Mouse (Mus musculus): ENCODE data around the gene Nav2.

Nav2 gene

DNA sequence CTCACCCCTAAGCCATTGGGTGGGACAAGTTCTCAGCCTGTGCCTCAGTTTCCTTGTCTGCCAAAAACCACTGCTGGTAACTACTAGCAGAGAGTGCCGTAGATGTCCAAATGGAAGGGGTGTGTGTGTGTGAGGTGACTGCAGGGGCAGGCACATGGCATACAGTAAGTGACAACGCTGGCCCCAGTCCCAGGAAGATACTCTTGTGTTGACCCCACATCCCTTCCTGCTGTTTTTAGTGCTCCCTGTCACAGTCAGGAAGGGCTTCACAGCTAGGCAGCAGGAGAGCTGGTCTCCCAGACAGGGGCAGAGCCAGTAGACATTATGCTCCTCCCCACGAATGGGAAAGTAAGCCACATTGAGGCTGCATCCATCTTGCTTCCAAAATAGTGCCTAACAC, 264.4 kb downstream of the Nav2 start:
- no peak for DNase-seq

DNA sequence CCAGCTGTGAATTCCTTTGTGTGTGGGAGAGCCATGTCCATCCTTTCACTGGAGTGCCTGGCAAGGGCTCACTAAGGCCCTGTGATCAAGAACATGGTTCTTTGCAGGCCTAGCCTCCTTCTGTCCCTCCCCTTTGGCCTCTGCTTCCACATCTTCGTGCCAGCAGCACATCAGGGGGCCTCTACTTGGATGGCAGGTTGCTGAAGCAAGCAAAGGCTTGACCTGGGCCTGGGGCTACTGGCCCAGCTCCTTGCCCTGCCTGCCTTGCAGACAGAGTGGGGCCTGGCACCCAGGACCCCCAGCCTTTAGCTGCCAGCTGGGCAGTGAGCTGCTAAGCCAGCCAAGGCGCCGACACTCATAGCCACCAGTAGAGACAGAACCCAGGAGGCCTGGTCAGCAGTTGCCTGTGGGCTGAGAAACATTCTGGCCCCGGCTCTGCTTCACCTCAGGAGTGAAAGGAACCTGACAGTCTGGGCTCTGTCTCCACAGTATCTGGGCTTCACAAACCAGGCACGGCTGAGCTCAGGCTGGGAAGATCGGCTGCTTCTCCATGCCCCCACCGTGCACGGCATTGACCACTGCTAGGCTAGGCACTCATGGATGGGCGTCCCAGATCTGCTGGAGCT, 267.4 kb downstream of the Nav2 start:
- DNase-seq, result no peak

DNA sequence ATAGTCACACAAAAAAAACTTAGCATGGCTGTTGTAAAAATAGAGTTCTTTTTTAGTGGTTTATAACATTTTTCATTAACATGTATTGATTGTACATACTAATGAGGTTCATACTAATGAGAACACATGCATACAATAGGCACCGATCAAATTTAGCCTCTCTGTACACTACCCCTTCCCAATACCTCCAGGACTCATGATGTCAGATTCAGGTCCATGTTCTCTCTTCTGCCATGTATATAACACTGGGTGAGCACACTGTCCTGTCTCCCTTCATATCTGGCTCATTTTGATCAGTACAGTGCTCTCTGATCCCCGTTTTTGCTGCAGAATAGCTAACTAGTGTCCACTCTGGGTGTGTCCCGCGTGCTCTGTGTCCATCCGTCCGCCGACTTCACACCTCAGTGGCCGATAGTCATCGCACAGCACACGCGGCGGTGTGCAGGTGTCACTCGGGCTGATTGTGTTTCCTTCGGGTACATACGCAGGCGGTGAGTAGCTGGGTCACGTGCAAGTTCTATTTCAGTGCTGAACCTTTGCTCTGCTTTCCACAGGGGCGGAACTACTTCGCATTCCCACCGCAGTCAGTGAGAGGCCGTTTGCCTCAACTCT, 268.2 kb downstream of the Nav2 start:
- no peak for DNase-seq

DNA sequence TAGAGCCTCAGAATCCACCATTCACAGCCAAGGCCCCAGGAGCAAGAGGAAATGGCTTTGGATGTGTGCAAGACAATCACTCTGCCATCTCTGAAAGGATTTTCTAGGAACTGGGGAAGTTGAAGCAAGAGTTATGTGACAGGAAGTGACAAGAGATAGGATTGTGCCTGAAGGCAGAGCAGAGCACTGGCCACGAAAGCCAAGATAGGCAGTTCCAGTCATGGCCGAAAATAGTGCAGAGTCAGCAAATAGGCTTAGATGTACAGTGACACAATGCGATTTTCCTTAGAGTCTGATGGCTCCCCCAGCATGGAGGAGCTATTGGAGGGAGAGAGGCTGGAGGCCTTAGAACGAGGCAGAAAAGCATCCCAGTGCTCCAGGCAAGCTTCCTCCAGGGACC, 269.7 kb downstream of the Nav2 start:
- no peak for DNase-seq

DNA sequence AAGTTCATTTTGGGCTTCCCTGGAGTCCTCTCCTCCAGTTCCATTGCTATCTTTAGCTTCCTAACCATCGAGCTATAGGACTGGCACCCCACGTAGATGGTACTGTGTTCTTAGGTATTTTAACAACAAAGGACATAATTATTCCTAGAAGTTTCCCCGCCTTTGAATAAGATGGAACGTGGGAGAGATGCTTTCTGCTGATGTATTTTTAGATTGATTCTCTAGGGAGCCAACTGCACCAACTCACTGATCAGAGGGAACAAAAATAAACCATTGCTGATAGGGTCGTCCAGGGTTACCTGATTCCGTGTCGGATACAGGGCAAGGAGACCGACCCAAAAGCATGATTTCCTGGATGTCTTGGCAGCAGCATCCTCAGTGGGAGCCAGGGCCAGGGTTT, 272.5 kb downstream of the Nav2 start:
- DNase-seq, result no peak

DNA sequence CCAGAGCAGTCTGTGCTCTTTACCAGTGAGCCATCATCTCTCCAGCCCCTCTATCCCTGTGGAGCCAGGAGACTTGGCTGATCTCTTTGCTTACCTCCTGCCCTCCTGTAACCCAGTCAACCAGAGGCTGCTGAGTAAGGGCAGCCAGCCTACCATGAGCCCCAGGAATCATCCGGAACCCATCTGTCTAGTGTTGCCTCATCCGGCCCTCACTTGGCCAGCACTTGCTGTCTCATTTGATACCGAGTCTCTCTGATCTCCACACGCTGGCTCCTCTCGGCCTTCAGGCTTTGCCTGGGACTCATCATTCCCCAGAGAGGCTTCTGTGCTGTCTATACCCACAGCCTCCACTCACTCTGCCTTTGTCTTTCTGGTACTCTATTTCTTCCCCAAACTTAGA, 273.9 kb downstream of the Nav2 start:
- no peak for DNase-seq

DNA sequence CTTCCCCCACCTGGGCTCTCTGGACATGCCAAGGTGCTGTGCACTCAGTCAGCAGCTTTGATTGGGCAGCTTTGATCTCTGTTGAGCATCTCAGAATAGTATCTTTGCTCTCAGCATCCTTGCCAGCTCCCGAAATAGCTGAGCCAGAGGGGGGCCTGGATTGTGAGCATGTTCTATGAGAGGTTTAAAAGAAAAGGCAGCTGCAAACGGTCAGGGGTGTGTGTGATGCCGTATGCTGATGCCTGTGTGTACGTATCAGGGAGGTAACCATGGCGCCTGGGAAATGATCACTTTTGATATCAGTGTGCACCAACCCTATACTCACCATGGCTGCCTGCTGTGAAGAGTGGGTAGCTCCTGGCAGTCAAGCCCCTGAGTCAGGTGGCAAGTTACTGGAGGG, 275.2 kb downstream of the Nav2 start:
- no peak for DNase-seq

DNA sequence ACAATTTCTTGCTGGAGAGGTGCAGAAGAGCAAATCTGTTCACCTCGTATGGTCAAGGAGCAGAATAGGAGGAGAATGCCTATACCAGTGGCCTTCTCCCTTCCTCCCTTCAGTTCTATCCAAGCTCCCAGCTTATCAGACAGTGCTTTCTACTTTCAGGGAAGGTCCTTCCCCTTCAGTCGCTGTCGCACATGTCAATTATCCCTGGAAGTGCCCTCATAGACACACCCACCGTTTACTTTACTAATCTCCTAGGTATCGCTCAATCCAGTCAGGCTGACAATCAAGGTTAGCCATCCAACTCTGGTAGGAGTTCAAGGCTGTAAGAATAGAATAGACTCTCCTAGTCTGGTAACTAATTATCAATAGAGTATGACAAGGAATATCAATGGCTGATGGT, 277.5 kb downstream of the Nav2 start:
- no peak for DNase-seq

DNA sequence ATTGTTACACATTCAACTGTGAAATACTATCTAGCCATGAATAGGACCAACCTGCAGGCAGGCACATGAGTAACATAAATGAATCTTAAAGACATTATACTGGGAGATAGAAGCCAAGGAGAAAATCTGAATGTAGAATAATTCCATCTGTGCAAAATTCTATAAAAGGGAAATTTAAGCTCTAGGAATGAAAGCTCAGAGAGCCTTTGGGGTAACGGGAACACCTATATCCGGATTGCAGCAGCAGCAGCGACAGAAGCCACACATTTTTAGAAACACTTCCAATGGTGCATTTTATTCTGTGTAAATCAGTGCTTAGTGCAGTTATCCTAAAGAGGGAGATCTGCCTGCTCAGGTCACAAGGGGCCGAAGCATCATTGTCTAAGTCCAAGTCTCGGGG, 280.8 kb downstream of the Nav2 start:
- no peak for DNase-seq

DNA sequence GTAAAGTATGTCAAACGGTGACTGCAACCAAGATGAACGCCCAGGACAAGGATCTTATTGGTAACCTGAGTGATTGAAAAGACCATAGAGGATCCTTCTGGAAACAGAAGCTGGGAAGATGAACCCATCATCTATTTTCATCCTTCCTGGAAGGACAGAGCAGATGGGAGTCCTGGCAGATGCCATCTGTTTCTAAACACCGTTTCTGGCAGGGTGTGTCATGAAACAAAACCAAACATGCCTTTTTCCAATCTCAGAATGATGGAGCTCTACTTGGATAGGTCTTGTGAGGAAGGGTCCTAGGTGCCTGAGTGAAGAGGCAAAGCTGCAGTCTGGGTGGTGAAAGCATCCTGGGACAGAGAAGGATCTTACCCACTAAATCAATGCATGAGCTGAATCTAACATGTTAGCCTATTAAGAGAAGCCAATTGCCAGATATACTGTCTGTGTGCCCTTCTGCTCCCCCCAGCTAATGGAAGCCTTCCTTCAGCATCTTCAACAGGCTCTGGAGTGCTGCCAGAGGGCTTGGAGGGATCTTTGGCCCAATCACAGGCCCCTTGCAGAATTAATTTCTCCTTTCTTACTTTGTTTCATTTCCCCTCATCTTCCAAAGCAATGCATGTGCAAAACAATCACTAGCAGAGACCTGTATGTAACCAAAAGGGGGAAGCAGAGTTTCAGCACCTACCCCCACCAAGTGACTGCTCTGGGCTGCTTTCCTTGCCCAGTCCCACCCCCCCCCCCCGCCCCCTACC, 281.9 kb downstream of the Nav2 start:
- no peak for DNase-seq

DNA sequence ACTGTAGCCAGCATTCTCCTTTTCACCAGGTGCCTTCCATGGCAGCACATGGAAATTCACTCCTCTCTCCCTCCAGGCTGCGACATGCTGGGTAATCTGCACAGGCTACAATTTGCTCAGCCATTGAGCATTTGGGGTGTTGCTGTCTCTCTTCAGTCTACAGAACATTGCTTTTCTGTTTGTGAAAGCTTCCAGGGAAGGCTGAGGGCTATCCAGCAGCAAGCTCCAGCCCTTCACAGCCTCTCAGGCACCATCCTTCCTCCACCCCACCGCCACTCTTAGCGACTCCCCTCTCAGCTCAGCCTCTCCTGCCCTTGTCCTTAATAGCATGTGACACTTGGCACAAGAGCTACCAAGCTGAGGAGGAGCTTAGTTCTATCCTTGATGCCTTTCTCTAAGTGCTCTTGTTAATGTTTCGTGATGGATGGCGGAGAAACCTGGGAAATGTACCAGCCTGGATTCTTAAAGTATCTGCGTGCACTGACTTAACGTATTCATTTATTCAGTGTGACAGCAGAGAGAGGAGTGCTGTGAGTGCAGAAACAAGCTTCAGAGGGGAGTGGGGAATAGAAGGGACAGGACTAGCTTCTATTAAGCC, 282.7 kb downstream of the Nav2 start:
- DNase-seq, result no peak

DNA sequence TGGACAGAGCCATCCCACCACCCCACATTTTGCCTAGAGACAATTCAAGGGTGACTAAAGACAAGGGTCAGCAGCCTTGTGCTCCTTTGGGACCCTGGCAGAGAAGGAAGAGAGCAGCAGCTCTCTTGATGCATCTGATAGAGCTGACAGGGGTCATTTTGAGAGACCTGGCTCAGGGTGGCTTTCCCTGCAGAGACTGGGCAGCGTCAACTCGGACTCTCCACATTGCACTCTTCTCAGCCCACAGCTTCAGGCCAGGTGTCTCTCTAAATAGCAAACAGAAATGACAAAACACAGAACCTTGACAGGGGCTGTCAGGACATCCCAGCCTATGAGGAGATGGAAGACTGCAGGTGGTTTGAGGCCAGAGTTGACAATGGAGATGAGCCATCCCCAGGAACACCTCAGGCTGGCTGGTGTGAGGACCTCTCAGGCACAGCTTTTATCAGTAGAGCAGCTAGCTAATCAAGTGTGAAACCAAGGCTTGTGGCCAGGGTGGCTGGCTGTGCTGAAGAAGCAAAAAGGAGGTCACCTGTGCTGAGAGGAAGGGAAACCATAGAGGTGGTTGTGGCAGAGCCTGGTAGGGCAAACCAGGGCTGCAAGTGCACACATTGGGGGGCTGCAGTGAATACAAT, 283.7 kb downstream of the Nav2 start:
- DNase-seq, result no peak

DNA sequence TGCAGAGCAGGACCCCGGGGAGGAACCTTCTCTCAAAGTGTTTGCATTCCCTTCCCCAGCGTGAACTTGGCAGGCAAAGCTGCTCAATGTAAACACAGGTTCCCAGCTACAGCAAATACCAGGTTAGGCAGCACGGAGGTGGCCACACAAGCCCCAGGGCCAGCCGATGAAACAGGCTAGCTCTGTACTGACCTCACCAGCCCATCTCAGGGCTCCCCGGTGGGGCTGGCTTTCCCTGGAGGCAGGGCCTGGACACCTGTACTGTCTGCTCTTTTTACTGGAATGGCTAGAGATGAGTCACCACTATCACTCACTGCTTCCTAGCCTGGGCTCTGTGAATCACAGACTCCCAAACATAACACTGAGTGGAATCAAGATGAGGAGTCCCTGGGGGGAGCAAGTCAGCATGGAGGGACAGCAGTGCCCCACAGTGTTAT, 287.2 kb downstream of the Nav2 start:
- no peak for DNase-seq

DNA sequence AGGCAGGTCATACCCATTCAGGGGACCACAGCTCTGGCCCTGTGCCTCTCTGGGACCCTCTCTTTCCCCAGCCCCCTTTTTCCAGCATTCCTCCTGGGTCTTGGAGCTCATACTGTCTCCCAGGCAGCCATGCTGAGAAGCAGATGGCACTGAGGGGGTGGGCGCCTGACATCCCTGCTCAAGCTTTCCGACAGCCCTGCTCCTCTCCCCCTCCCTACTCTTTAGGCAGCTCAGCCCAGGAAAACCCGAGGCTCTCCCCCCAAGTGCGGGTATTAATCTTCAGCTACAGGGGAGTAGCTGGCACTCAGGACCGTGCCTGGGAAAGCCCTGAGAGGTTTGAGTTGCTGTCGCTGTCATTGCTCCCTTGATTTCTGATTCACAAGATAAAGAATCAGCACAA, 290.9 kb downstream of the Nav2 start:
- no peak for DNase-seq

DNA sequence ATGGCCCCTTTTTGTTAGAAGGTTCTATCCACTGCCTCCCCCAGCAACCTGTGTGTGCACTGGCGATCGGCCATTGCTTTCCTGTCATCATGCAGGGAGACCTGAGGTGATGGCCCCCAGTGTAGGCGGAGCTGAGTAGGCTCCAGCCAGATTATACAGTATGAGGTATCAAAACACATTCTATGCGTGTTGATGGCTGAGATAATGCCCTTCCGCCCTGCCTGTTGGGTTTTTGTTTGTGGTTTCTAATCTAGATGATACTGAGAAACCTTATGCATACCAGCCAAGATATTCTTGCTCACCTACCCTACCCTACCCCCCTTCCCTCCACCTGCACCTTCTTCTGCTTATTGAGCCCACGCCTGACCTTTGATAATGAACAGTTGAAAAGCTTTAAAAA, 291.8 kb downstream of the Nav2 start:
- DNase-seq, result no peak

DNA sequence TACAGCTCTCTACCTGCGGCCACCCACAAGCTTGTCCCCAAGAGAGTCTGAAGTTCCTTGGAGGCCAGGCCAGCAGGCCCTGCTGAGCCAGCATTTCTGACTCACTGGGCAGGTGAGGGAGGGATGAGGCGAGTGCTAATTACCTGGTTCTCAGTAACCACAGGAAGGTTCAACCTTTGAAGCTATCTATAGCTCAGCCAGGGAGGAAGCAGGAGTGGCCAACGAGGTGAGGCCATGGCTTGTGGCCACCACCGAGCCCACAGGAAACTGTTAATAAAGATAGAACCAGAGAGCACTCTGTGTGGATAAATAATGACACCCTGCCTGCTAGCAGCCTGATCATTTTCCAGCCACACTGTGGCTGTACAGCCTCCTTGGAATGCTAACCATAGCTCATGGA, 294.5 kb downstream of the Nav2 start:
- no peak for DNase-seq

DNA sequence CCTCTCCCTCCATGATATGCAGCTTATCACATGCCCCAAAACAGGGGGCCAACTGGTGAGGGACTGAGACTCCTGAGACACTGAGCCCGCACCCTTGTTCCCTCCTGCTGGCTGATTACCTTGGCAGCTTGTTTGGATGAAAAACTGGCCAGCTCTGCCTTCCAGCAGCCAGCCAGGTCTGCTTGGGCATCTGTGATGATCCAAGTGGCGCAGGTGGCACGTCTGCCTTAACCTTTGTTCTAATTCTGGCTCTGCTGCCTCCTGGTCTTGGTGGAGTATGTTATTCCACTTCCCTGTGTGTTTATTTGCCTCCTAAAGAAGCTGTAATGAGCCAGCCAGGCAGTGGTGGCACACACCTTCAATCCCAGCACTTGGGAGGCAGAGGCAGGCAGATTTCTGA, 296.3 kb downstream of the Nav2 start:
- no peak for DNase-seq

DNA sequence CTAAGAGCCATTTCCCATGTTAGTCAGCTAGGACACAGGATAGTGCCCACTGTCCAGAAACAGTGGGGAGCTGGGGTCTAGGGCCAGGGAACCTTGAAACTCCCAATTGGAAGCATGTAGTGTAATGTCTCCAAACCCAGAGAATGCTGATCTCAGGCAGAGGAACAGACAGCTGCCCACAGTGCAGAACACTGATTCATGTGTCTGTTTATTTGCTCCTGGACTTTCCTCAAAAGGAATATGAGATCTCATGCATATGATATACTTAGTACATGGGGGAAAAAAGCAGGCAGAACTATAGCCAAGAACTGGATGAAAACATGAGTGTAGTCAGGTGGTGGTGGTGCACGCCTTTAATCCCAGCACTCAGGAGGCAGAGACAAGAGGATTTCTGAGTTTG, 297.0 kb downstream of the Nav2 start:
- DNase-seq, result no peak

DNA sequence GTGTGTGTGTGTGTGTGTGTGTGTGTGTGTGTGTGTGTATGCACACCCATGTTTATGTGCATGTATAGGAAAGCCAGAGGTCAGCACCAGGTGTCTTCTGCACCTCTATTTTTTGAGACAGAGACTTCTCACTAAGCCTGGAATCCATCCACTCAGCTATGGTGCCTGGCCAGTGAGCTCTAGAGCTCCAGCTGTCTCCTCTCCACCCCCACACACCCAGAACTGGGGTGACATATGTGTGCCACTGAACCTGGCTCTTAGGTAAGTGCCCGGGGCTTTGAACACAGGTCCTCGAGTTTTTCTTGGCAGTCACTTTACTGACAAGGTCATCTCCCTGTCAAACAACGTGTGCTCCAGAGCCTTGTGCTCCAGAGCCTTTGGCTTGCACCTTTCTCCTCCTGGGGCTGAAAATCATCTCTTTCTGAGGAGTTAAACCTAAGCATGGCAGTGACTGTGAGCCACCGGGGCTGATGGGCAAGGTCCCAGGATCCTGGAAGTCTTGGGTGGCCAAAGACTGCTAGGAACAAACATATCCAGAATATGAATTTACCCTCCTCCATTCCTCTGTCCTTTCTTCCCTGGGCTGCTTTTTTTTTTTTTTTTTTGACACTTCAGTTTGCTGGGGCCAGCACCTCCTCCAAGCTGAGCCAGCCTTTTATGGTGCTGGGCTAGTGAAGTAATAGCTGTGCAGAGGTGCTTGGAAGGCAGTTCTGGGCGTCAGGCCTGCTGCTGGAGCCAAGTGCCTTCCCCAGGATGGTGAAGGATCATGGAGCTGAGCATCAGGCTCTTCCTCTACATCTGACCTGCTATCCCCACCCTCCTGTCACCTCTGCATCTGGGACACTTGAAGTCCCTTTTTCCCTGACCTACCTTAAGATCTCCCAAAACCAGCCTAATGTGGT, 298.5 kb downstream of the Nav2 start:
- no peak for DNase-seq

DNA sequence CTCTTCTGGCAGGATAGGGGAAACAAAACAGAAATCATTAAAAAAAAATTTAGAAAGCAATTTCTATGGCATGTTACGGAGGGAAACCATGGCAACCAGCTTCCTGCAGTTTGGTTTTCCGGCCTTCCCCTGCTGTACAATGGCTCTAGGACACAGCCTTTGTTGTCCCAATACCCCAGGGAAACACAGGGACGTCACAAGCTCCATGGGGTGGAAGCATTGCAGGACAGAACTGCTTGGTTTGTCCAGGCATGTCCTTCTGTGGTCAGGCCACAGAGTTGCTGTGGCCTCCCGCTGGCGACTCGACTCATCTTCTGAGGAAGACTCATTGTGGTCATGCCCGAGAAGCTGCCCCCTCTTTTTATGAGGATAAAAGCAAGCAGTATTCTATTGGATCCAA, 301.0 kb downstream of the Nav2 start:
- DNase-seq, result no peak

DNA sequence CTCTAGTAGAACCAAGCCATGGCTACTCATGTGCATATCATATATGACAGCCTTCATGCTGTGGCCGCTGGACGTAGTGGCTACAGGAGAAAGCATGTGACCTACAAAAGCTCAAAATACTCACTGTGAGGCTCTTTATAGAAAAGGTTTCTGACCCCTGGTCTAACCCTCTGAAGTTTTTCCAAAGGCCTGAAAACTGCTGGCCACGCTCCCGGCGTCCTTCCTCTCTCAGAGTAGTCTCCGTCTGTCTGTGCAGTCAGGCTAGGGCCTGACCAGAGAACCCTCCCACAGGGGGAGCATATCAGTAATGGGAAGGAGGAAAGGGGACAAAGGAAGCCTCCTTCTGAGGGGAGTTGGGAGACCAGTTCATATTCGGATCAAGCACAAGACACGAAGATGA, 302.2 kb downstream of the Nav2 start:
- DNase-seq, result no peak

DNA sequence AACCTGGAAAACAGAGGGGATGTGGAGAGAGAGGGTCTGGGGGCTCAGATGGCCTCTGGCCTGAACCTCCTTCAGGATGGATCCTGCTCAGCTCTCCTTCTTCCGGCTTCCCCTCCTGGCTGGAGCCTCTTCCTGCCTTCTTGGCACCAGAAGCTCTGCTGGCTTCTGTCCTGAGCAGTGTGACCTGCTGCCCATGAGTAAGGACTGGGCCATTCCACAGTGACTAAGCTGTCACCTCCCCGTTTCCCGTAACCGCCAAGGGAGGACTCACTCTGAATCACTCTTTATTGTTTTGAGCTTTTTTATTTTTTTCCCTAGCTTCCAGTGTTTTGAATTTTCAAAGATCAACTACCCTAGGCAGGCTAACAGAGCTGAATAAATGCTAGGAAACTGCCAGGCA, 304.5 kb downstream of the Nav2 start:
- DNase-seq, result no peak

DNA sequence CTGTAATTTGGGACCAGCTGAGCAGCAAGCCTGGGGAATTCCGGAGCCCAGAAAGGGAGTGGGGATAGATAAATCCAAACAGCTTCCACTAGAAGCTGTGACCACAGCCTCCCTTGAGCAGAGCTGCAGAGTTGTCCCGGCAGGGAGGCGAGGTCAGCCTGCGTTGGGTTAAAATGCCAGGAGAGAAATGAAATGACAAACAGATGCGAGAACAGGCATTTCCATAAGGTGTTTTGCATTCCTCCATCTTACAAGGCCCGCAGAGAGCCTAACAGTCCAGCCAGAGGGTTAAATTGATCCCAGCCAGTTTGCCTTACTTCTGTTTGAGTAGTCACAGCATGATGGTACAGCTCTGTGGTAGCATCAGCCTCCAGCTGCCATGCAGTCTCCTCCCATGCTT, 309.3 kb downstream of the Nav2 start:
- DNase-seq, result no peak

Data from thymus, adult 18-20 months (tissue).